Mouse (Mus musculus): ENCODE measurements around the gene Klk14.

DNA sequence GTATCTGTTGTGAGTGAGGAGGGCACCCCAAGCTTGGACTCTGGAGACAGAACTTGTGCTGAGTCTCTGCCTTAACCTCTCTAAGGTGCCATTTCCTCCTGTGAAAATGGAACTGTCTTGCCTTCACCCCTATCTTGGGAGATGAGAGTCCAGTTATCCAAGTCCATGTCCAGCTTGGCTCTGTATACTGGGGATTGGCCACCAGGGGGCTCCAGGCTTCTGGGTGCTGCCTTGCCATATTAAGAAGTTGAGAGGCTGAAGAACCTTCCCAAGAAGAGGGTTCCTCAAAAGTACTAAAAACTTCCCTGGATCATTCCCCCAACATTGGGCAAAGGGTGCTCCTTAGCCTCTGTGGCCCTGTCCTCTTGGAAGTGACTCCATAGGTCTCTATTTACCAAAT, 11.7 kb upstream of the Klk14 start:
- TF ChIP-seq FLI1 (IDR thresholded peaks at IDR 0.05; ENCODE audit: low read length) (no peak), GATA1 (IDR thresholded peaks at IDR 0.05; ENCODE audit: borderline replicate concordance, low read length) (no peak)

Measured in megakaryocyte, embryonic 14.5 days (primary cell).